Mouse (Mus musculus): Measurements from ENCODE around the gene Ctso. TPM values are rescaled to one million over a fixed set of nuclear protein-coding genes. Genes with fewer than 3 reads are reported as not detected.

The Ctso gene
- polyA plus RNA-seq (2012; ENCODE audit: insufficient read depth, insufficient read length, missing spikeins) = 43.1 and 44.6 TPM in 2 replicates

- peak; percentile 89 for TF ChIP-seq CTCF (IDR thresholded peaks at IDR 0.05; ENCODE audit: low read depth, low read length)
- no peak for TF ChIP-seq POLR2A (IDR thresholded peaks at IDR 0.05; ENCODE audit: borderline replicate concordance, low read depth, low read length)
- Histone ChIP-seq H3K4me3 (ENCODE audit: insufficient read depth, low read length) (peak within 1 kb of the TSS; percentile 99), H3K4me1 (ENCODE audit: control insufficient read depth, insufficient read depth, low read length) (peaks cover 14% of the 10 kb centered on the region), H3K27ac (ENCODE audit: insufficient read depth, low read depth, low read length) (peak within 1 kb of the TSS; percentile 83)
Measured at GRCm38 (mm10) chr3:81932141-81933101, at the start of gene Ctso. Gene Ctso, plus strand, starts transcription at chr3:81932601.

- no peak for TF ChIP-seq CTCF (IDR thresholded peaks at IDR 0.05; ENCODE audit: low read depth, low read length)
- no peak overlapping the region for H3K27ac ChIP-seq (ENCODE audit: insufficient read depth, low read depth, low read length)
- no peak overlapping the region for H3K4me3 ChIP-seq (ENCODE audit: insufficient read depth, low read length)
- H3K4me1 ChIP-seq (ENCODE audit: control insufficient read depth, insufficient read depth, low read length) = no peaks in the 10 kb centered on the region
Measured at GRCm38 (mm10) chr3:81883916-81884315, 48.5 kb upstream of the Ctso start.

- TF ChIP-seq CTCF (IDR thresholded peaks at IDR 0.05; ENCODE audit: low read depth, low read length) (no peak), POLR2A (IDR thresholded peaks at IDR 0.05; ENCODE audit: borderline replicate concordance, low read depth, low read length) (no peak)
- Histone ChIP-seq H3K27ac (ENCODE audit: insufficient read depth, low read depth, low read length) (no peak overlapping the region), H3K4me1 (ENCODE audit: control insufficient read depth, insufficient read depth, low read length) (no peaks in the 10 kb centered on the region), H3K4me3 (ENCODE audit: insufficient read depth, low read length) (no peak overlapping the region)
Measured at GRCm38 (mm10) chr3:81885566-81885965, 46.8 kb upstream of the Ctso start.

GRCm38 (mm10) chr3:81889137-81889536 lies 43.3 kb upstream of the Ctso start:
- Histone ChIP-seq H3K4me3 (ENCODE audit: insufficient read depth, low read length) (no peak overlapping the region), H3K27ac (ENCODE audit: insufficient read depth, low read depth, low read length) (no peak overlapping the region), H3K4me1 (ENCODE audit: control insufficient read depth, insufficient read depth, low read length) (no peaks in the 10 kb centered on the region)
- TF ChIP-seq CTCF (IDR thresholded peaks at IDR 0.05; ENCODE audit: low read depth, low read length) = no peak
- TF ChIP-seq POLR2A (IDR thresholded peaks at IDR 0.05; ENCODE audit: borderline replicate concordance, low read depth, low read length) = no peak

GRCm38 (mm10) chr3:81910286-81911036 lies 21.9 kb upstream of the Ctso start:
- TF ChIP-seq POLR2A (IDR thresholded peaks at IDR 0.05; ENCODE audit: borderline replicate concordance, low read depth, low read length) (no peak), CTCF (IDR thresholded peaks at IDR 0.05; ENCODE audit: low read depth, low read length) (no peak)
- no peak overlapping the region for H3K27ac ChIP-seq (ENCODE audit: insufficient read depth, low read depth, low read length)
- no peaks in the 10 kb centered on the region for H3K4me1 ChIP-seq (ENCODE audit: control insufficient read depth, insufficient read depth, low read length)

GRCm38 (mm10) chr3:81916030-81916686 lies 16.2 kb upstream of the Ctso start:
- H3K4me3 ChIP-seq (ENCODE audit: insufficient read depth, low read length) = no peak overlapping the region
- no peak overlapping the region for H3K27ac ChIP-seq (ENCODE audit: insufficient read depth, low read depth, low read length)
- TF ChIP-seq POLR2A (IDR thresholded peaks at IDR 0.05; ENCODE audit: borderline replicate concordance, low read depth, low read length) = no peak
- no peak for TF ChIP-seq CTCF (IDR thresholded peaks at IDR 0.05; ENCODE audit: low read depth, low read length)
- peaks cover 4% of the 10 kb centered on the region; the same call in 1 of the 2 replicates for H3K4me1 ChIP-seq (ENCODE audit: control insufficient read depth, insufficient read depth, low read length)

More at GRCm38 (mm10) chr3:81910286-81911036, 21.9 kb upstream of the Ctso start:
- no peak overlapping the region for H3K4me3 ChIP-seq (ENCODE audit: insufficient read depth, low read length)

GRCm38 (mm10) chr3:81917354-81917935 lies 15.0 kb upstream of the Ctso start:
- Histone ChIP-seq H3K4me1 (ENCODE audit: control insufficient read depth, insufficient read depth, low read length) (peaks cover 4% of the 10 kb centered on the region; the same call in 1 of the 2 replicates), H3K4me3 (ENCODE audit: insufficient read depth, low read length) (no peak overlapping the region), H3K27ac (ENCODE audit: insufficient read depth, low read depth, low read length) (no peak overlapping the region)
- TF ChIP-seq POLR2A (IDR thresholded peaks at IDR 0.05; ENCODE audit: borderline replicate concordance, low read depth, low read length) = no peak
- TF ChIP-seq CTCF (IDR thresholded peaks at IDR 0.05; ENCODE audit: low read depth, low read length) = no peak

- no peak overlapping the region for H3K27ac ChIP-seq (ENCODE audit: insufficient read depth, low read depth, low read length)
- no peak overlapping the region for H3K4me3 ChIP-seq (ENCODE audit: insufficient read depth, low read length)
- TF ChIP-seq POLR2A (IDR thresholded peaks at IDR 0.05; ENCODE audit: borderline replicate concordance, low read depth, low read length) (no peak), CTCF (IDR thresholded peaks at IDR 0.05; ENCODE audit: low read depth, low read length) (no peak)
- peaks cover 4% of the 10 kb centered on the region; the same call in 1 of the 2 replicates for H3K4me1 ChIP-seq (ENCODE audit: control insufficient read depth, insufficient read depth, low read length)
Measured at GRCm38 (mm10) chr3:81918215-81918614, 14.2 kb upstream of the Ctso start.

GRCm38 (mm10) chr3:81919681-81920080 lies 12.7 kb upstream of the Ctso start:
- no peak overlapping the region for H3K4me3 ChIP-seq (ENCODE audit: insufficient read depth, low read length)
- TF ChIP-seq POLR2A (IDR thresholded peaks at IDR 0.05; ENCODE audit: borderline replicate concordance, low read depth, low read length) (no peak), CTCF (IDR thresholded peaks at IDR 0.05; ENCODE audit: low read depth, low read length) (no peak)
- H3K4me1 ChIP-seq (ENCODE audit: control insufficient read depth, insufficient read depth, low read length) = peaks cover 4% of the 10 kb centered on the region; the same call in 1 of the 2 replicates
- H3K27ac ChIP-seq (ENCODE audit: insufficient read depth, low read depth, low read length) = no peak overlapping the region

Measured in bone marrow macrophage, adult 2 months (primary cell).